Mouse (Mus musculus) liver, embryonic 11.5 days (tissue): ENCODE data around the gene Nsmce4a. TPM values are rescaled to one million over a fixed set of nuclear protein-coding genes. Genes with fewer than 3 reads are reported as not detected.

ENCODE experiments used
- ATAC-seq: fragments of 200-750 bp; cut with Nextera tagmentation; replicated peaks from 2 replicates; pipeline ENCODE4 v1.8.0; 2017; ENCODE audit warnings: moderate number of reproducible peaks, mild to moderate bottlenecking, moderate TSS enrichment, moderate library complexity; ENCODE audit not compliant: low FRiP score
- DNase-seq: peaks from one replicate; pipeline ENCODE4 v3.0.0-alpha.2; 2017; ENCODE audit warnings: low spot score
- H3K27ac ChIP-seq: fragments of 300-500 bp; sonication (generic); 2 replicates; pipeline ENCODE4 v1.5.1; 2014; ENCODE audit warnings: mild to moderate bottlenecking, low read depth, low read length, control low read depth
- H3K27me3 ChIP-seq: fragments of 300-500 bp; sonication (generic); replicated peaks from 2 replicates; pipeline ENCODE4 v1.6.1; 2014; ENCODE audit warnings: low read length, mixed read lengths; ENCODE audit not compliant: control insufficient read depth, insufficient read depth
- H3K36me3 ChIP-seq: fragments of 300-500 bp; sonication (generic); 2 replicates; pipeline ENCODE4 v1.6.1; 2014; ENCODE audit warnings: mild to moderate bottlenecking, low read length, moderate library complexity, mixed read lengths; ENCODE audit not compliant: control insufficient read depth, insufficient read depth
- H3K4me1 ChIP-seq: fragments of 300-500 bp; sonication (generic); replicated peaks from 2 replicates; pipeline ENCODE4 v1.6.1; 2014; ENCODE audit warnings: low read length, mixed read lengths; ENCODE audit not compliant: control insufficient read depth, insufficient read depth
- H3K4me2 ChIP-seq: fragments of 300-500 bp; sonication (generic); 2 replicates; pipeline ENCODE4 v1.6.1; 2014; ENCODE audit warnings: mild to moderate bottlenecking, control low read depth, moderate library complexity
- H3K4me3 ChIP-seq: fragments of 300-500 bp; sonication (generic); 2 replicates; pipeline ENCODE4 v1.5.1; 2014; ENCODE audit warnings: low read depth, low read length, control low read depth
- H3K9ac ChIP-seq: fragments of 300-500 bp; sonication (generic); 2 replicates; pipeline ENCODE4 v1.6.1; 2014; ENCODE audit warnings: low read depth, low read length, control low read depth
- H3K9me3 ChIP-seq: fragments of 300-500 bp; sonication (generic); 2 replicates; pipeline ENCODE4 v1.6.1; 2016; ENCODE audit warnings: low read length, inconsistent platforms, mixed read lengths; ENCODE audit not compliant: control insufficient read depth
- WGBS: fragments of 180-500 bp; shearing (Covaris S2); extraction: QIAGEN DNeasy Blood & Tissue Kit; methylation state at CpG from one replicate; pipeline ENCODE4 v1.1.7; 2014; 5-methylcytosine and 5-hydroxymethylcytosine counted together
- polyA plus RNA-seq: library from polyadenylated mRNA; unstranded; fragments of >200 nt; fragmentation: Nextera tagmentation; extraction: Ambion mirVana; gene quantifications from 2 replicates; pipeline ENCODE4 v1.2.1, GENCODE M21; 2014

The Nsmce4a gene
- polyA plus RNA-seq, 1 experiment from 2014 or later: 175 TPM

GRCm38 (mm10) chr7:130573746-130574145, 828 bp upstream of the Nsmce4a start:
- DNase-seq (no peak), ATAC-seq (no peak)
- no peak overlapping the region for H3K27ac ChIP-seq
- H3K9ac ChIP-seq: no peak overlapping the region
- 0 out of 2 replicates have a peak, but pooled peaks cover 3% of the 10 kb centered on the region for H3K4me1 ChIP-seq
- H3K36me3 ChIP-seq: no peaks in the 10 kb centered on the region
- H3K9me3 ChIP-seq: no peaks in the 10 kb centered on the region
- H3K4me3 ChIP-seq: no peak overlapping the region
- 92% methylated on average over 10 of the region's 10 CpGs for WGBS
- no peak overlapping the region for H3K4me2 ChIP-seq
- no peaks in the 10 kb centered on the region for H3K27me3 ChIP-seq

DNA sequence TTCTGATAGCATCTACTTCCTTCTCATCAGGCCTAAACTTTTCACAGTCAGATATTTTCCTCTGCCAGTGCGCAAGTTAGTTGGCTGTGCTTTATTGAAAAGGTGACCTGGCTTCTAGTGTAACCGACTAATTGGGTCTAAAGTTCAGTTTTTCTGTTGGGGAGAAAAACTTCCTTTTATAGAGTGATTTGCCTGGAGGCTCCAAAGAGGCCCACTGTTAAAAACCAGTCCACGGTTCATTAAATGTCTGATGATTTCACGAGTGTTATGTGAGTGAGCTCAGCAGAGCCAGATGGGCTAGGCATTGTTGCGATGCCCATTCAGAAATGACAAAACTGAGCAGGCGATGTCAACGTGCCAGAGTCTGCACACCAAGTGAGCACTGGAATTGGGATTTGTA, 2.4 kb downstream of the Nsmce4a start:
- DNase-seq (no peak), ATAC-seq (no peak)
- H3K4me1 ChIP-seq: 0 out of 2 replicates have a peak, but pooled peaks cover 3% of the 10 kb centered on the region
- no peak overlapping the region for H3K27ac ChIP-seq
- H3K9me3 ChIP-seq: no peaks in the 10 kb centered on the region
- WGBS: 75% methylated on average over 7 of the region's 7 CpGs
- no peak overlapping the region for H3K4me3 ChIP-seq
- H3K36me3 ChIP-seq: no peaks in the 10 kb centered on the region
- H3K27me3 ChIP-seq: no peaks in the 10 kb centered on the region
- no peak overlapping the region for H3K9ac ChIP-seq
- H3K4me2 ChIP-seq: no peak overlapping the region

- Histone ChIP-seq H3K4me1 (0 out of 2 replicates have a peak, but pooled peaks cover 6% of the 10 kb centered on the region), H3K4me2 (no peak overlapping the region), H3K27me3 (no peaks in the 10 kb centered on the region), H3K27ac (no peak overlapping the region), H3K36me3 (no peaks in the 10 kb centered on the region), H3K9ac (no peak overlapping the region), H3K4me3 (no peak overlapping the region), H3K9me3 (no peaks in the 10 kb centered on the region)
- DNase-seq (no peak), ATAC-seq (0 out of 2 replicates have a peak, but pooled peaks have one; percentile 49)
- WGBS: 59% methylated on average over 9 of the region's 9 CpGs
Measured at GRCm38 (mm10) chr7:130568783-130569436, 4.0 kb downstream of the Nsmce4a start.

- WGBS: 56% methylated on average over 3 of the region's 3 CpGs
- DNase-seq: no peak
- H3K27me3 ChIP-seq: no peaks in the 10 kb centered on the region
Measured at GRCm38 (mm10) chr7:130564596-130564995, 8.3 kb downstream of the Nsmce4a start.

GRCm38 (mm10) chr7:130563880-130564279, 9.0 kb downstream of the Nsmce4a start:
- H3K27ac ChIP-seq: no peak overlapping the region
- H3K36me3 ChIP-seq: no peaks in the 10 kb centered on the region
- ATAC-seq (no peak), DNase-seq (no peak)
- no peaks in the 10 kb centered on the region for H3K27me3 ChIP-seq
- H3K4me2 ChIP-seq: no peak overlapping the region
- no peak overlapping the region for H3K4me3 ChIP-seq
- no peaks in the 10 kb centered on the region for H3K9me3 ChIP-seq
- no peak overlapping the region for H3K9ac ChIP-seq
- 39% methylated on average over 4 of the region's 4 CpGs for WGBS
- H3K4me1 ChIP-seq: peaks cover 4% of the 10 kb centered on the region; the same call in 1 of the 2 replicates

More at GRCm38 (mm10) chr7:130564596-130564995, 8.3 kb downstream of the Nsmce4a start:
- Histone ChIP-seq H3K4me1 (peaks cover 6% of the 10 kb centered on the region; the same call in 1 of the 2 replicates), H3K4me3 (no peak overlapping the region), H3K36me3 (no peaks in the 10 kb centered on the region), H3K9ac (no peak overlapping the region), H3K9me3 (no peaks in the 10 kb centered on the region), H3K4me2 (no peak overlapping the region), H3K27ac (no peak overlapping the region)
- ATAC-seq: no peak

- H3K4me2 ChIP-seq: no peak overlapping the region
- H3K9me3 ChIP-seq: no peaks in the 10 kb centered on the region
- DNase-seq: no peak
- H3K4me1 ChIP-seq: peaks cover 3% of the 10 kb centered on the region; the same call in 1 of the 2 replicates
- H3K4me3 ChIP-seq: no peak overlapping the region
- no peak overlapping the region for H3K9ac ChIP-seq
- no peak overlapping the region for H3K27ac ChIP-seq
- H3K27me3 ChIP-seq: no peaks in the 10 kb centered on the region
- 93% methylated on average over 4 of the region's 4 CpGs for WGBS
- ATAC-seq: peak; percentile 59; the same call in 1 of the 2 replicates
- no peaks in the 10 kb centered on the region for H3K36me3 ChIP-seq
Measured at GRCm38 (mm10) chr7:130563276-130563675, 9.6 kb downstream of the Nsmce4a start.

DNA sequence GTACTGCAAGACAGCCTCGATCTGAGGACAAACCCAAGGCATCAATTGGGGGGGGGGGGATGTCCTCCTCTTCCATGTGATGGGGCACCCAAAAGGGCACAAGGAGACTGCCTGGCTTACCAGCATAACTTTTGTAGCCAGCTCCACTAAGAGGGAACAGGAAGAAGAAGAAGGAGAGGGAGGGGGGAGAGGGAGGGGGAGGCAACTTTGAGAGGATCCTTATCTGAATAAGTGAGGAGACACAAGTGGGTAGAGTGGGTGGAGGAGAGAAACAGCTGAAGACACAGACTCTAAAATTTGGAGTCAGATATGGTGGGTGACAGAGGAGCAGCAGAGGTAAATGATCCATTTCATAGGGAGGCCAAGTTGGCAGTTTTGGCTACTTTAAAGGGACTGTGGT, 12.0 kb downstream of the Nsmce4a start:
- no peak overlapping the region for H3K27ac ChIP-seq
- 54% methylated on average over 1 of the region's 1 CpGs for WGBS
- H3K9me3 ChIP-seq: no peaks in the 10 kb centered on the region
- peak; percentile 79 for ATAC-seq
- no peaks in the 10 kb centered on the region for H3K36me3 ChIP-seq
- DNase-seq: no peak
- H3K4me3 ChIP-seq: no peak overlapping the region
- H3K4me2 ChIP-seq: no peak overlapping the region
- peaks cover 3% of the 10 kb centered on the region; the same call in 1 of the 2 replicates for H3K4me1 ChIP-seq
- no peak overlapping the region for H3K9ac ChIP-seq
- no peaks in the 10 kb centered on the region for H3K27me3 ChIP-seq

GRCm38 (mm10) chr7:130558592-130558991, 14.3 kb downstream of the Nsmce4a start:
- Histone ChIP-seq H3K9ac (no peak overlapping the region), H3K27me3 (no peaks in the 10 kb centered on the region), H3K9me3 (no peaks in the 10 kb centered on the region), H3K4me3 (no peak overlapping the region), H3K4me2 (no peak overlapping the region), H3K36me3 (no peaks in the 10 kb centered on the region), H3K27ac (no peak overlapping the region), H3K4me1 (no peaks in the 10 kb centered on the region; the same call in 1 of the 2 replicates)
- 71% methylated on average over 4 of the region's 4 CpGs for WGBS
- ATAC-seq (no peak), DNase-seq (no peak)

GRCm38 (mm10) chr7:130555597-130555996, 17.3 kb downstream of the Nsmce4a start:
- H3K4me2 ChIP-seq: no peak overlapping the region
- H3K4me3 ChIP-seq: no peak overlapping the region
- ATAC-seq (no peak), DNase-seq (no peak)
- peaks cover 4% of the 10 kb centered on the region; the same call in 1 of the 2 replicates for H3K27me3 ChIP-seq
- no peaks in the 10 kb centered on the region for H3K36me3 ChIP-seq
- H3K4me1 ChIP-seq: no peaks in the 10 kb centered on the region; the same call in 1 of the 2 replicates
- no peak overlapping the region for H3K9ac ChIP-seq
- no peak overlapping the region for H3K27ac ChIP-seq
- WGBS: 82% methylated on average over 5 of the region's 5 CpGs
- no peaks in the 10 kb centered on the region for H3K9me3 ChIP-seq
